Mouse (Mus musculus): Measurements from ENCODE around the gene Prkcz.

GRCm38 (mm10) chr4:155354546-155354945 lies 6.6 kb downstream of the Prkcz start:
- TF ChIP-seq SIN3A (IDR thresholded peaks at IDR 0.05; ENCODE audit: low read length) (no peak), CTCF (conservative IDR thresholded peaks at IDR 0.05 in 1 of 2, IDR thresholded peaks at IDR 0.05 in 1 of 2; ENCODE audit: low read depth in 2 of 2, low read length in 2 of 2) (no peak), BHLHE40 (IDR thresholded peaks at IDR 0.05; ENCODE audit: low read depth, low read length) (no peak), TCF12 (IDR thresholded peaks at IDR 0.05; ENCODE audit: low read depth, low read length) (no peak), MAX (IDR thresholded peaks at IDR 0.05; ENCODE audit: low read length) (no peak), USF1 (IDR thresholded peaks at IDR 0.05; ENCODE audit: low read depth, low read length) (no peak), MAFK (IDR thresholded peaks at IDR 0.05; ENCODE audit: insufficient replicate concordance, low read length) (no peak), JUND (conservative IDR thresholded peaks at IDR 0.05; ENCODE audit: low read depth, low read length) (no peak), MAZ (IDR thresholded peaks at IDR 0.05; ENCODE audit: low read depth, low read length) (no peak), HCFC1 (IDR thresholded peaks at IDR 0.05; ENCODE audit: low read depth, low read length) (no peak), POLR2A (IDR thresholded peaks at IDR 0.05; ENCODE audit: low read depth, low read length) (no peak)
